Mouse (Mus musculus) CD8-positive naive resting alpha-beta T cell, adult 2 months (primary cell): ENCODE measurements around the gene Tuba8.

Source experiments
- DNase-seq, 2 experiments: peaks; one replicate each; pipeline ENCODE4 v3.0.0; 2022; ENCODE audit warnings: low read depth in 2 of 2, low spot score in 2 of 2

The Tuba8 gene

DNA sequence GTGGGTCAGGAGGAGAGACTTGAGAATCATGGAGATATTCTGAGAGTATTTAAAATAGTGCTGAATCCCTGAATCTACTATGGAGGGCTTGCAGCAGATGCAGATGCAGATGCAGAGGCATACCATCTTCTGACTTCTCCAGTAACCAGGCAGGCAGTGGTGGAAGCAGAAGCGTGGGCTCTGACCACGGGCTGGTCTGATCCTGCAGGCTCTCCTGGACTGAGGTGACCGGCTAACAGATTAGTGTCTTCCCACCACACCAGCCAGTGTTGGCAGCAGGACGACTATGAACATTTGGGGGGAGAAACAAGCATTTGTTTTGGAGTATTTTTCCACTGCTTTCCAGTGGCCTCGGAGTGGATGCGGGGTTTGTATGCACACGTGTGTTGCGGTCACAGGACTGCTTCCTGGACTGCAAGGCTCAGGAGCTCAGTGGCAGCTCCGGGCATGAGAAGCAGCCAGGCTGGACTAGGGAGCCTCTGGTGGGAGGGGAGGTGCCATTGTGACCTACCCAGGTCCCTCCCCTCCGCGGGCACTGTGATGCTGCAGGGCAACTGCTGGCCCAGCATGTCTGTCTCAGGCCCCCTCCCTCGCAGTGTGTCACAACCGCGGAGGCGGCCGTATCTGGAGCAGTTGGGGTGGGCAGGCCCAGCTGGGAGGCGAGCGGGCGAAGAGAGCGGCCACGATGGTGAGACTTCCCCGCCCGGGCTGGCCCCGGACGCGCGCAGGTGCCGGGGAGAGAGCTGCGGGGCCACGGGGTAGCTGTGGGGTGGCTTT is at the start of gene Tuba8:
TSS of gene Tuba8 (plus strand) at position 548 of the 777 bp plus-strand sequence.
- peak; percentile 12 to 16 for DNase-seq

DNA sequence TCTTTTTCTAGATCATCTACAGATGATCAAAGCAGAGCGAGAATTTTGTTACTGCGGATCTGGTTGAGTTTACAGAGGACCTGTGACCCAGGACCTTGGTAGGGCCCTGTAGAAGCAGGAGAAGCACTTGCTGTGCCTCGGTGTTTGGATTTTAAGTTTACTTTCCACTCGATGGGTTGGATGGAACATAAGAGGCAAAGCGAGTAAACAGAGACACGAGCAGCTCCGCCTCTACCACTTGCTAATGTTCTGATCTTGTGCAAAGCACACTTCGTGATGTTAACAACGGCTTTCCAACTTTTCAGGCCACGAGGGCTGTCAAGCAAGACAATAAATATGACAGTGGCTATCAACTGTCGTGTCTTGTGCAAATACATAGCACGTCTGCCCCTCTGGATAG is 47.9 kb upstream of the Tuba8 start:
- DNase-seq: no peak

DNA sequence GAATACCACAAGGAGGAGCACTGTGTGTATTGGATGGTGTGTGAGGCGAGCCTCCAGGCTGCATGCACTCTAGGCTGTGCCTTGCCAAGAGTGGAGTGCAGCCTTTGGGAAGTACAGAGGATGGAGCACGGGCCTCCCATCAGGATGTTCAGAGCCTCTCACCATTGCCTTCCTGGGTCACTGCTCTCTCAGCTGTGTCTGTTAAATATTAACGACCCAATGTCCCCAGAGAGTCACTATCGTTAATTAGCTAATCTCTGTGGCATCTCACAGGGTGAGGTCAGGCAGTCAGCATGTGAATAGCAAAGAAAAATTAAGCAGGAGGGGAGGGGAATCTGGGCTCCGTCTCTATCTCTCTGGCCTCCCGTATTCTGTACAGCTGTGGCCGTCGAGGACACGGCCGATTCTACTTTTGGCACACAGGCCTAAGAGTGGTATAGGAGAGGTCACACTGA is 44.4 kb upstream of the Tuba8 start:
- DNase-seq: no peak

DNA sequence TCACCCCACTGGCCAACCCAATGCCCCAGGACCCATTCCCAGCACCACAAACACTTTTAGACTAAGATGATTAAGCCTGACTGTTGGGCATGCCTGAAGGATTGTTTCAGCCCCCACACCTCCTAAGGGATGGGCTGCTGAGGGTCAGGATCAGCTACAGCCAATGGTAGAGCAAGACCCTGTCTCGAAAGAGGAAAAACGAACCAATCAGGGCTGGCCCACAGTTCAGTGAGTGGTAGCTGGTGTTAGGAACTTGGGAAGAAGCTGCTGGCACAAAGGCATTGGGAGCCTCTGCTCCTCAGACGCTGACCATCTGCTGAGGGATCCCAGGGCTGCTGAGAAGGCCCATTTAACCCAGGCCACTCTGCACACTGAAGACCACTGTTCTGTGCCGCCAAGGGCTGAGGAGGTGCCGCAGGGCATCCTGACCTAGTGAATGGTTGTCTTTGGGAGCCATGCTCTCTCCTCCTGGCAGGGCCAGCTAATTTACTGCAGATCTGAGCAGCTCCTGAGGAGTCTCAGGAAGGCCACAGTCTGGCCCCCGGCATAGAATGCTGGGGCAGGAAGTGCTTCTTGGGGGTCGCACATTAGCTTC is 43.0 kb upstream of the Tuba8 start:
- DNase-seq: no peak

DNA sequence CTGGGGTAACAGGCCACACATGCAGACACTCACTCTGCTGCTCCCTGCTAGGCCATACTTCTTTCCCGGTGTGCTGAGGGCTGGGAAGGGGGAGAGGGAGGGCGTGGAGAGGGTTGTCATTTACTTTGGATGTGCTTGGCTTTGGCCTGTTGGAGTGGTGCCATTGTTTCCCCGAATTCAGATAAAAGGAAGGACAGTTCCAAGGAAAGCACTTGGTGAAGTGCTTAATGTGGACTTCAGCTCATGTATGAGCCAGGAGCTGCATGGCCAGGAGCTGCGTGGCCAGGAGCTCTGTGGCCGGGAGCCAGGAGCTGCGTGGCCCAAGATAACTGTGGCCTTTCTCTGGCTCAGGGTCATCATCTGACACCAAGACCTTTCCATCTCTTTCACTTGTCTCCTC is 39.4 kb upstream of the Tuba8 start:
- no peak for DNase-seq

DNA sequence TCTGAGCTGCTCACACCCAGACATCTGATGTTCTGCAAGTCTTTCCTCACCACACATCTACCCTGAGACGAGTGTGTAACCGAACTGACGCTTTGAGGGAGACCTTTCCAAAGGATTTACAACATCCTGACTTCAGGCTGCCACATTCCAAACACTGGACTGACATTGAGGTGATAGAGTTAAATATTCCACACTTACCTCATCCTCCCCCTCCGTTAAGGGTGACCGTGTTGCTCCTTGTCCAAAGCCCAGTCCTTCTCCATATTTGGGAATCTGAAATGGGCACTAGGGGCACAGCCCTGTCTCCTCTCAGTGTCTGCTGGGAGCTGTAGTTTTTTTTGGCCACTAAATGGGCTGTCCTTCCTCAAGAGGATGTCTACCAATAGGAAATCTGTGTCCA is 37.0 kb upstream of the Tuba8 start:
- DNase-seq: no peak

DNA sequence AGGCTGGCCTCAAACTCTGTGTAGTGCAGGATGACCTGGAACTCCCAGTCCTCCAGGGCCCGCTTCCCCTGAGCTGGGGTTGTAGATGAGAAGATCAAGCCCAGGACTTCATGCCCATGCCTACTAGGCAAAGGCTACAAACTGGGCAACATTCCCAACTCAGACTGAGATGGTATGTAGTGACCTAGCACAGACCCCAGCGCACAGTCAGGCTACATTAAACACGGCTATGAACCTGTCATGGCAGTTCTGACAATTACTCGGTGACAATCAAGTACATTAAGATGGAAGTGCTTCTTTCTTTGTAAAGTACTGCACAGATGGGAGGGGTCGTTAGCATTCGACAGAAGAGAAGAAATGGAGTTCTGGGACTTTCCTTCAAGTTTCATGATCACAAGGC is 35.7 kb upstream of the Tuba8 start:
- DNase-seq: no peak

DNA sequence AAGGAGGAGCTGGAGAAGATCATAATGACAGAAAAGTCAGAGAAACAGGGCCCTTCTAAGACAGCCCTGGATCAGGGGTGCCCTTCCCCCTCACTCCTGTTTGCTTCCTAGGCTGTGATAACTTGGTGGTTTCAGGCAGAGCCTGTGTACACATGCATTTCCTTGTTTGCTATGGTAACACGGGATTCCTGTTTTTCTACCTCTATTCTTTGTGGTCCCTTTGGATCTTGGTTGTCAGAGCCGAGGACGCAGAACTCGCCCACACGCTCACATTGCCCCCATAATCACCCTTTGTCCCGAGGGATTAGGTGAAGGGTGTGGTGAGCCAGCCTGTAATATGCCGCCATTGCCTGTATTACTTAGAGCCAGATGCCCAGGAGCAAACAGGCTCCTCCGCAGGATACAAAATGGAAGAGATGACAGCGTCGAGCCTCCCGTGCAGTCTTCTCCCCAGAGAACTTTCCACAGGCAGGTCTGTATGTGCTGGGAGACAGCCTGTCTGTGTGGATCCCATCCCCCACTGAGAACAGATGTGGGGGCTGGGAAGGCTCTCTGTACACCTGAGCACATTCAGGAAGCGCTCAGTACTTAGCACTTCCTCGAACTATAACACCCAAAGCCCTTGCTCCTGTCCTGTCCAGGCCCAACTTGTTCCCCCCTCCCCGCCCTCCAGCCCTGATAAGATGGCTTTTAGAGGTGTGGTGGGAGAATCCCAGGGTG is 34.3 kb upstream of the Tuba8 start:
- DNase-seq: no peak

DNA sequence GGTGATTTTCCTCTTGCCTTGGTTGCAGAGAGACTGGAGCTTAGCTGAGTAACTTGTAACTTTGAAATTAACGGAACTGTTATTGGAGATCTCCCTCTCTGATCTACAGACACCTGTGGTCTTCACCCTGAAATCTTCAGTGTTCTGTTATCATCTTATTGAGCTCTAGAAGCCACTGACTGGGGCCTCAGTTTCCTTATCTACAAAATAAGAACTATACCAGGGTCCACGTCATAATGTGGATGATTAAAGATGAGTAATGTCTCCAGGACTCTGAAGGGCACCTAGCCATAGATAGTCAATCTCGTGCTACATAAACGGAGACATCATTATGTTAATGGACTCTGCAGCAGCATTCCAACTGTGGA is 33.8 kb upstream of the Tuba8 start:
- DNase-seq: no peak

DNA sequence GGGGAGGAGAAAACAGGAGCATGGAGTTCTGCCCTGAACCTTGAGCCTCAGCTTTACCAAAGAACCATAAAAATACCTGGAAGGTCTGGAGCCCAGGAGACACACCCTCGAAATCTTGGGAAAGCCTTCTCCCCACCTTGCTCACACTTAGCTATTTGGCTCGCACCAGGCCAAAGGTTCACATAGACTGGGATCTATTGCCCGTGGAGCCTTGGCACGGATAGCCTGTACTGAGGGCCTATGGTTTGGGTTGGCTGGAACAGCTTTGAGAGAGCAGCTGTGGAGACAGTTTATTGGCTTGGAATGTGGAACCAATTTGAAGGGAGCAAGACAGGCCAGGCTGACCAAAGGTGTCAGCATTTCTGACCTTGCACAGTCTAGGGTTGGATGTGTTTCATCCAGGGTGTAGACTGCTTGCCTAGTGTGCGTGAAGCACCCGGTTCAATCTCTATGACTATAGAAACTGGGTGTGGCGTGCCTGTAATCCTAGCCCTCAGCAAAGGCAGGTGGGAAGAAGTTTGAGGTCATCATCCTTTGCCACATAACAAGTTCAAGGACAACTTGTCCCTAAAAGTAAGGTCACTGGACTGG is 33.3 kb upstream of the Tuba8 start:
- DNase-seq: no peak

DNA sequence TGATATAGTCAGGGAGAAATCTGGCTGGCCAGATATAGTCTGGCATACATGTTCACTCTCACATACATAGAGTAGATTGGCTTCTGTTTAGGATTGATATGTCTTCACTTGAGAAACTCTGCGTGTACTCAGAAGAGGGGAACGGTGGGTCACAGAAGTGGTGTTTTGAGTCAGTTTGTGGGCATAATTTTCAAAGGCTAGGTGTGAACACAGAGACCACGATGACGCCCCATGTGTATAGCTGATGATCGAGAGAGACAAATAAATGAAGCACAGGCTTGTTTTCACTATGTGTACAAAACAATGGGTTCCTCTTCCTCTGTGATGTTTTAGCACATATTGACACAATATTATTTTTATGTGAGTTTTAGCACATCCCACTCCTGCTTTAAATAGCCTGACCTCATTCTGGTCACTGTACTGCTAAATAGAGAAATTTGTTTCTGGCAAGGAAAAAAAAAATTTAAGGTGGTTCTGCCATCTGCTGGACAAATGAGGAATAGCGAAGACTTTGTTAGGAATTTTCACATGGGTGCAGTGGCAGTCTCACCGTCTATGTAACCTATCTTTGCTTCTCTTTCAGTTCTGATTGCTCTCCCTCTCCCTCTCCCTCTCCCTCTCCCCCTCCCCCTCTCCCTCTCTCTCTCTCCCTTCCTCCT is 31.7 kb upstream of the Tuba8 start:
- peak; percentile 37 to 57 for DNase-seq

DNA sequence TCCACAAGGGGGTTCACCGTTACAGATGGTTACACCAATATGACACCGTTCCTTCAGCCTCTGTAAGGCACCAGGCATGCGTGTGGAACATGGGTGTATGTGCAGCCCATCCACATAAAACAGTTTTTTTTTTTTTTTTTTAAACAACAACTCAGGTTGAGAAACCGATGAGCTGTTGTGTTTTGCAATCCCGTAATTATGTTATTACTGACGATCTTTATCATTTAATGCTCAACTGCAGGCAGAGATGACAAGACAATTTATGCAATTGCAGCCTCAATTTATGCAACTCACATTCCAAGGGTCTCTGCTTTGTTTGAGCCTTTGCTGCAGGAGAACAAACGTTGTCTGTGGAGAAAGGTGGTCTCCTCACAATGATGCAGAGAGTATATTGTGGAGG is 30.6 kb upstream of the Tuba8 start:
- no peak for DNase-seq

DNA sequence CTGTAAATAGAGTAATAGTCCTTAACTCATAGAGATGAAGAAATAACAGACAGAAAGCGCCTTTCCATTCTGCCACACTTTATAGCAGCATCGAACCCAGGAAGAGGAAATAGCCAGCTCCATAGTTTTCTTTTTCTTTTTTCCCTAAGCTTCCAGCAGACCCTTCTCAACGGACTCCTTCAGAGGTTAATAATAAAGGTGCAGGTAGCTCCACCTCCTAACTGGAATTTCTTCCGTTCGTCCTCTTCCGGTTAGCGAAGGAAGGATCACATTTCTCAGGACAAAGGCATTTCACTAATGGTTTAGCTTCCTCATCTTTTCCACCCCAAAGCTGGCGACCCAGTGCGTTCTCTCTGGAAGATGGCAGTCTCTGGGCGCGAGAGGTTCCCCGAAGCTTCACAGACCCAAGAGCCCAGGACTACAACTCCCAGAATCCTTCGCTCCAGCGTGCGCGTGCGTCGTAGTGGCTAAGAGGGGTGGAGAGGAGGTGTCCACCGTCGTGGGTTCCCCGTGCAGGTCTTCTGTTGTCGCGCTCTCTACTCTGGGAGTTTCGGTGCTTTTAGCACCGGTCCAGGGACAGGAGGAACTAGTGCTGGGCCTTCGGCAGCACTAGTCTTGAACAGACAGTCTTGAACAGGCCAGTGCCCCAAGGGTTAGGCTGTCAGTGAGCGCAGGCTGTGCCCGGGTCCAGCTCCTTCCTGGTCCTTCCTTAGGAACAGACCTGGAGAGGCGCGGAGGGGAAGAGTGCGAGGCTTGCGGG is 26.9 kb upstream of the Tuba8 start, which contains the start of gene Pex26:
TSS of gene Pex26 (plus strand) at position 254 of the 760 bp plus-strand sequence.
- DNase-seq: peak; percentile 92 to 96

DNA sequence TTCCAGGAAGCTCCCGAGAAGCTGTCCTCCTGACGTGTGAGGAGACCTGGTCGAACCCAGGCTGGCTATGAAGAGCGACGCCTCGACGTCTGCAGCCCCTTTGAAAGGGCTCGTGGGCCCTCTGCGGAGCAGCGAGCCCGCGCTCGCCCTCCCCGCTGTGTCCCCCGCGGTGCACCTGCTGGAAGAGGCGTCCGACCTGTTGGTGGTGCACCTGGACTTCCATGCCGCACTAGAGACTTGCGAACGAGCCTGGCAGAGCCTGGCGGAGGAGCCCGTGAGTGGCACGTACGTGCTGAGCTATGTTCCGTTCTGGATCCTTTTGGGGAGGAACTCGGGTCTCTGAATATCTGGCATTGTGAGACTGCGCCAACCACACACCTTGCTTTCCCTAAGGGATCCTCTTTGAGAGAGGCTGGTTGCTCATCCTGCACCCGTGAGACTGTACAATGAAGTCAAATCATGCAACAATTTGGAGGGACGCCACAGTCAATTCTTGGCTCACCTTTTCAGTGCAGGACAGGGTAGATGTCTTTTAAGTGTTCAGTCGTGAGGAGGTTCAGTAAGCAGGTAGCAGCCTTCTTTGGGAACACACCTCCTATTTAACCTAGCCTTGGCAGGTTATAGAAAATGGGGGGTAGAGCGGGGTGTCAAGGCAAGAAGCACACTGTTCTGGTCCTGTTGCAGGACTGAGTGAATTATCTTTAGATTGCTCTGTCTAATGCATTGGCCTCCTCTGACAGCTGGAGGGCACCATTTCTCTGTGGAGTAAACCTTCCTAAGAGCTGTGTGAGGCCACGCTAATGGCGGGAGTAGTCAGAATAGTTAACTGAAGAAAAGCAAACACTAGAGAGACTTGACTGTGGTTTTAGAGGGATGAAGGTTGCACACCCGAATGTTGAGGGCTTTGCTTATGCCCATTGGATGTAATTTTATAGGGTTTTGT is 26.0 kb upstream of the Tuba8 start:
- peak; percentile 51 to 59 for DNase-seq

DNA sequence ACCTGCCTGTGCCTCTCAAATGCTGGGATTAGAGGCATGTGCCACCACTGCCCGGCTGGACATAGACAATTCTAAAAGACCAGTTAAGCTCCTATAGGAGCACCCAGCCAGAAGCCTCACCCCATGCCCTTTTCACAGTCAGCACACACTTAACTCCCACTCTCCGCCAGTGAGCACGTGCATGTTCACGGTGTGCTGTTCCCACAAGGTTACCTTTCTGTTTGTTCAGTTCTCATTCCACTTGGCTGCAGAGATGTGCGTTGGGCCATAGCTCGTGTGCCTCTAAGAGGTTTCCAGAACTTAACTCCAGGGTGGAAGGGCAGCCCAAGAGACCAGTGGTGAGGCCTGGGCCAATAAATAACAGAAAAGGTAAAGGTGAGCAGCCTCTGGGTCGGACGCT is 25.3 kb upstream of the Tuba8 start:
- DNase-seq: no peak

DNA sequence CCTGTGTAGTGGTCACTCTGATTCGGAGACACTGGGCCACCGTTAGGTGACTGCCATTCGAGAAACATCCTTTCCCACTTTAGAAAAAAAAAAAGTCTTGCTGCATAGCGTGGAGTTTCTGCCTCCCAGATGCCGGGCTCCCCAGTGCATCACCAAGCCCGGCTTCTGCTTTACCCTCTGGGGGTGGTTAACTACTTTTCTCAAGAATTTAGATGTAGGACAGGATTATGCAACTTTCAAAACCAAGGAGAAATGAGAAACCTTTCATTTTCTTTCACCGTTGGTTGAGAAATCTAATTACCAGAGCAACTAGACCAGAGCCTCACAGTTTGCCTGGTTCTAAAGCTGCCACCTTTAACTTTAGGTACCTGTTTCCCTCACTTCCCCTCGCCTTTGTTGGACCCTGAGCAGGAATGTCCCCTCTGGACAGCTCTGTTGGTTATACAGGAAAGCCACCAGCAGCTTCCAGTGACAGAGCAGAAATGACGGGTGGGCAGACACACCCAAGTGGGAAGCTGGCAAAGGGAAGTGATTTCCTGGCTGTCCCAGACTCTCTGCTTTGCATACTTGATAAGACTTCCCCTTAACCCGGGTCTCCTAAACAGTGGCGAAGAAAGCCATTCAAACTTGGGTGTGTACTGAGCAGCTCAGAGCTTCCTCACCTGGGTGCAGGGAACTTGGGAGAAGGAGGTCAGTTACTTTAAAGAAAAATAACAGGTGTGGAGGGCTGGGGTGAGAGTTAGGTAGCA is 19.1 kb upstream of the Tuba8 start:
- no peak for DNase-seq

DNA sequence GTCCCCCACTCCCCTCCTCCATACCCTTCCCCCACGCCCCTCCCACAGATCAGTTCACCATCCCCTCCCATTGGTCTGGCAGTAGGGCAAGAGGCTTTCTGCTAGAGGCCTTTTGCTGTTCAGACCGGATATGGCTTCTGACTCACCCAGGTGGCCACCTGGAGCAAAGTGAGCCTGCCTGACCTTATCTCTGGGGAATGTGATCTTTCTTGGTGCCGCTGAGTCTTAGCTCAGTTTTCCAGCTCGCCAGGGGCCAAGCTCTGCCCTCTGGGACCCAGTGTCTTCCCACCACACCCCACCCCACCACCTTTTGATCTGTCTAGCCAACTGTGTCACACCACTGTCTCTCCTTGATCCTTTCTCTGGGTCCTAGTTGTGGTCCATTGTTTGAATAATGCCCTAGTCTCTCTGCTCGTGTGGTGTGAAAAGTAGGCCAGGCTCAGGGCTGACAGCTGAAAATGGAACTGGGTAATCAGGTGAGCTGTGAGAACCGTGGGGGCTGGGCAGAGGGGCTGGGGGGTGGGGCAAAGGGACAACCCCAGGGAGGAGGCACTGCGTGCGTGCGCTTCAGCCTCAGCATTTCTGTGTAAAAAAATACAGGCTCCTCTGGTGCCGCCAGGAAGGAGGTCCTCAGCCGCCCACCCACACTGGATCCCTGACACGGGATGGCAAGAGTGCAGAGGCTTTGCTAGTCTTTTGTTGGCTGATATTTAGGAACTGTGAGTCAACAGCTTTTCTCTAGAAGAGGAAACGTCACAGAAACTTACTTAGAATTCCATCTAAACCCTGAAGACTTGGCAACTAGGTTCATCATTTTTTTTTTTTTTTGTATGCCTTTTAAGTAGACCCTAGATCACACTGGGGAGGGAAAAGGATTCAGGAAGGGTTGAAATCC is 16.2 kb upstream of the Tuba8 start:
- no peak for DNase-seq
